Mouse (Mus musculus): Measurements from ENCODE around the gene Casp8.
"Not testable (repeated sequence)": the region's sequence is repeated elsewhere in the genome, so short reads cannot be mapped to it uniquely, and the experiment has no call there.

Gene Casp8

GRCm38 (mm10) chr1:58892386-58892785, 97.2 kb downstream of the Casp8 start:
- DNase-seq (ENCODE audit: extremely low spot score, low read depth, low spot score): not testable (repeated sequence)

All from hindlimb bud, embryonic 11.5 days (tissue).